Mouse (Mus musculus): ENCODE measurements around the gene Krtap21-1.

The Krtap21-1 gene

GRCm38 (mm10) chr16:89403768-89404167 is at the start of gene Krtap21-1:
Gene Krtap21-1, minus strand, starts transcription at chr16:89403868.
- no peak for DNase-seq

DNA sequence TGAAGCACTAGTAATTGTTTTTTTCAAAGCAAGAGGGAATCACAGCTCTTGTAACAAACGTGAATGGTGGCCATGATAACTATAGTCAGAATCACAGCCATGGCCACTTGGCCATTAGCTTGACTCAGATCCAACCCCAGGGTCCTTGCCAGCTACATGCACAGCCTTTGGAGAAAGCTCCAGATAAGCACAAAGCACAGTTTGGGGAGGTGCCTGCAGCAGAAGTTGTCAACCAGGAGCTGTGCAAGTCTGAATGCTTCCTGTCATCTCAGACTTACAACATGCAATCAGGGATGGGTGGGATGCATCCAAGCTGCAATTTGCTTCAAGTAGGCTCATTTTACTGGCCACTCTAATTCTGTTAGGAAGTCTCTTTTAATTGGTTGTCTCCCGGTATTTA is 25.9 kb upstream of the Krtap21-1 start:
- no peak for DNase-seq

GRCm38 (mm10) chr16:89425310-89425709 is 21.6 kb upstream of the Krtap21-1 start:
- no peak for DNase-seq

DNA sequence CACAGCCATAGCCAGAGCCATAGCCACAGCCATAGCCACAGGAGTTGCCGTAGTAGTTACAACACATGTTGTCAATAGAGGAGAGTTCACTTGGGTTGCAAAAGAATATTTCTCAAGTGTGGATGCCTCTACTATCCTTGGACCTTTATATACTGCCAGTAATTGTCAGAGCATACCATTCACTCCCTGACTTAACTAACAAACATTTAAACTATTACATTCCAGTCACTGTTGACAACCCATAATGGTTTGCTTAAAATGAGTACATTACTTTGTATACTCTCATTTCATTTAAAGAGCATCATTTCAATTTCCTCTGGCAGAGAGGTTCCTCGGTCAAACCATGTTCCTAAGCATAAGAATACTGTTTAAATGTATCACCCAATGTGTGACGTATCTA is 16.3 kb upstream of the Krtap21-1 start, which contains the start of gene Krtap6-2:
Krtap6-2 (minus strand) TSS at position 101 of the 400 bp plus-strand sequence.
- no peak for DNase-seq

- DNase-seq: no peak
Observed at GRCm38 (mm10) chr16:89416311-89416710, 12.6 kb upstream of the Krtap21-1 start.

DNA sequence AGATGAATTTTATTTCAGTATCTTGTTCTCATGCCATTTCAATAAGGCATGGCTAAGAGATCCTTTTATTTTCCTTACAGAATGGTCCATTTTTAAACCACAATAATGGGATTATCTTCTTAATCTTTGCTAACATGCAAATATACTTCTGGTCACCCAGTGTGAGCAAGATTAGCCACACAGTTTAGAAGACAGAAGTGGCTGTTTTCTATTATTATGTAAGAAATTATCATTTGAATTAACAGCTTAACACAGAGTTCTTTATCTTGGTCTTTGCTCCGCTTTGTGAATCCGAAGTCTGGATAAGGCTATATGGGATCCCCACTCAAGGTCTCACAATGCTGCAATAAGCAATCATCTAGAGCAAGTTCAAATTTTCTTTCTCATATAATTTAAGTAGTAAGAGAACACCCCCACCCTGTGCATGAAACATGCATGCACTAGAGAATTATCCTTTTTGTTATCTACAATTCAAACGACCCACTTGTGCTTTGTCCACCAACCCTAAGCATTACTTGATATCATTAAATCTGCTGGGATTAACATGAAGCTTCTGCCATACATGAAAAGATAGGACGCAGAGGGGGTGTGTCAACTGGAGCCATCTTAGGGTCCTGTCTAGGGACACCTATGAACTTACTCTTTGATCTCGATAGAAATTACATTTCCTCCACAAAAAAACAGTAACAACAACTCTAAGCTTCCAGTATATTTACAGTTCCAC is 6.8 kb upstream of the Krtap21-1 start:
- DNase-seq: no peak

DNA sequence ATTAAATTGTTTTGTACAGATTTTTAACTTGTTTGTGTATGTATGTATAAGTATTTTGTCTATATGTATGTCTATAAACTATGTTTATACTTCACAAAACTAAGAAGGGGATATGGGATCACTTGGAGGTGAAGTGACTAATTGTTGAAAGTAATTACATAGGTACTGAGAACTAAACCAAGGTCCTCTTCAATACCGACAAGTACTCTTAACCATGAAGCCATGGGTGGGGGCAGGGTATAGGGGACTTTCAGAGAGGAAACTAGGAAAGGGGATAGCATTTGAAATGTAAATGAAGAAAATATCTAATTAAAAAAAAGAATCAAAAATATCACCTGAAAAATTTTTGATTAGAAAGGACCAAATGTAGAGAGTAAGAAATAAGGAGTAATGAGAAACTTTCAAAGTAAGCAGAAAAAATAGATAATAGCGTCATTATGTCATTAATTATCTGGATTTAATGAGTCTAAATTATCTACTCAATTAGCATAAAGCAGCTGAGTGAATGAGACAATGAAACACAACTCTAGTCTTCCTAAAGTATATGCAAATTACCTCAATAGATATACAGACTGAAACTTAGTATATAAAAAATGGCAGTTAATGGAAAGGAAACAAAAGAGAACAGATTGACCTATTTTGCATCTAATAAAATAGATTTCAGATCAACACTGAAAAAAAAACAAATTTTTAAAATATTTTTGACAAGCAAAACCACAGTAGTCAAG is 30.8 kb downstream of the Krtap21-1 start:
- no peak for DNase-seq
